Mouse (Mus musculus) hindbrain, embryonic 12.5 days (tissue): ENCODE data around the gene Znrf2. TPM values are rescaled to one million over a fixed set of nuclear protein-coding genes. Genes with fewer than 3 reads are reported as not detected.

ENCODE experiments used
- ATAC-seq: fragments of 200-750 bp; cut with Nextera tagmentation; 2 replicates; pipeline ENCODE4 v1.8.0; 2017; ENCODE audit warnings: moderate TSS enrichment; ENCODE audit not compliant: low FRiP score
- H3K27ac ChIP-seq: fragments of 300-500 bp; sonication (generic); 2 replicates; pipeline ENCODE4 v1.5.1; 2016; ENCODE audit warnings: mild to moderate bottlenecking
- H3K27me3 ChIP-seq: fragments of 300-500 bp; sonication (generic); 2 replicates; pipeline ENCODE4 v1.6.1; 2016; ENCODE audit warnings: mild to moderate bottlenecking
- H3K36me3 ChIP-seq: fragments of 300-500 bp; sonication (generic); 2 replicates; pipeline ENCODE4 v1.6.1; 2016; ENCODE audit warnings: mild to moderate bottlenecking
- H3K4me1 ChIP-seq: fragments of 300-500 bp; sonication (generic); 2 replicates; pipeline ENCODE4 v1.6.1; 2016
- H3K4me2 ChIP-seq: fragments of 300-500 bp; sonication (generic); replicated peaks from 2 replicates; pipeline ENCODE4 v1.6.1; 2016; ENCODE audit warnings: mild to moderate bottlenecking
- H3K4me3 ChIP-seq: fragments of 300-500 bp; sonication (generic); 2 replicates; pipeline ENCODE4 v1.5.1; 2016; ENCODE audit warnings: mild to moderate bottlenecking
- H3K9ac ChIP-seq: fragments of 300-500 bp; sonication (generic); 2 replicates; pipeline ENCODE4 v1.6.1; 2016; ENCODE audit warnings: mild to moderate bottlenecking, moderate library complexity
- H3K9me3 ChIP-seq: fragments of 300-500 bp; sonication (generic); replicated peaks from 2 replicates; pipeline ENCODE4 v1.6.1; 2016; ENCODE audit warnings: mild to moderate bottlenecking
- WGBS: fragments of 180-500 bp; shearing (Covaris S2); methylation state at CpG from one replicate; pipeline ENCODE4 v1.1.7; 2016; 5-methylcytosine and 5-hydroxymethylcytosine counted together
- polyA plus RNA-seq: library from polyadenylated mRNA; unstranded; fragments of >200 nt; fragmentation: Nextera tagmentation; extraction: Ambion mirVana; gene quantifications from 2 replicates; pipeline ENCODE4 v1.2.1, GENCODE M21; 2016

Znrf2 gene
- polyA plus RNA-seq, 1 experiment from 2014 or later: 4.1 TPM

- 83% methylated on average over 6 of the region's 6 CpGs for WGBS
- H3K4me2 ChIP-seq: no peak overlapping the region
- H3K27me3 ChIP-seq: no peaks in the 10 kb centered on the region; the same call in 1 of the 2 replicates
- no peak for ATAC-seq
- H3K36me3 ChIP-seq: no peaks in the 10 kb centered on the region
- H3K9ac ChIP-seq: no peak overlapping the region
- H3K4me1 ChIP-seq: no peaks in the 10 kb centered on the region
- no peak overlapping the region for H3K27ac ChIP-seq
- no peak overlapping the region for H3K4me3 ChIP-seq
- H3K9me3 ChIP-seq: no peaks in the 10 kb centered on the region
These were observed 111.2 kb downstream of the Znrf2 start for GRCm38 (mm10) chr6:54927946-54928345.

DNA sequence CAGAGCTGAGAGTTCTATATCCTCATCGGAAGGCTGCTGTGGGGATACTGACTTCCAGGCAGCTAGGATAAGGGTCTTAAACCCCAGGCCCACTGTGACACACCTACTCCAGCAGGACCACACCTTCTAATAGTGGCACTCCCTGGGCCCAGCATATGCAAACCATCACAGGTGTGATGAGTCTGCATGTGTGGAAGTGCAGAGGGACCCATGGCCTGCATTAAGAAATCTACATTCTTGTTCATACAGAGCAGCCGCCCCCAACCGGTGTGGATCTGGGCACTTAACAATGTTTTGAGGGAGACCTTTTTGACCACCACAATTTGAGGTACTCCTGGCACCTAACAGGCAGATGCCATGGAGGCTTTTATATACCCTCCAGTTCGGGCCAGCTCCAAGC is 114.9 kb downstream of the Znrf2 start:
- H3K36me3 ChIP-seq: no peaks in the 10 kb centered on the region
- H3K4me3 ChIP-seq: no peak overlapping the region
- 91% methylated on average over 4 of the region's 4 CpGs for WGBS
- H3K27ac ChIP-seq: no peak overlapping the region
- no peak overlapping the region for H3K9ac ChIP-seq
- no peaks in the 10 kb centered on the region; the same call in 1 of the 2 replicates for H3K27me3 ChIP-seq
- no peak overlapping the region for H3K4me2 ChIP-seq
- H3K4me1 ChIP-seq: no peaks in the 10 kb centered on the region
- no peaks in the 10 kb centered on the region for H3K9me3 ChIP-seq
- ATAC-seq: no peak

DNA sequence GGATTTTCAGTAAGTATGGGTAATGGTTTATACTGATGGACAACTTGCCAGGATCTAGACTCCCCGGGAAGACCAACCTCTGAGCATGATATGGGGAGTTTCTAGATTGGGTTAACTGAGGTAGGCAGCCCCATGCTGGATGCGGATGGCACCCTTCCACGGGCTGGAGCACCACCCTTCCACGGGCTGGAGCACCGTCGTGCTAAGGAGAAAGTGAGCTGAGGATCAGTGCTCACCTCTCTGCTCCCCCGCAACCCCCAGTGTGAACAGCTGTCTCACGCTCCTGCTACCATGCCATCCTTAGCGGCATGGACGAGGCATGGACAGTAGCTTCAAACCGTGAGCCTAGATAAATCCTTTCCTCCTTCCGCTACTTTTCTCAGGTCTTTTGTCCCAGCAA is 115.8 kb downstream of the Znrf2 start:
- no peaks in the 10 kb centered on the region for H3K4me1 ChIP-seq
- H3K9me3 ChIP-seq: no peaks in the 10 kb centered on the region
- H3K4me2 ChIP-seq: no peak overlapping the region
- ATAC-seq: no peak
- H3K27me3 ChIP-seq: no peaks in the 10 kb centered on the region; the same call in 1 of the 2 replicates
- no peaks in the 10 kb centered on the region for H3K36me3 ChIP-seq
- 94% methylated on average over 12 of the region's 12 CpGs for WGBS
- no peak overlapping the region for H3K4me3 ChIP-seq
- no peak overlapping the region for H3K9ac ChIP-seq
- H3K27ac ChIP-seq: no peak overlapping the region

- WGBS: 80% methylated on average over 5 of the region's 5 CpGs
- Histone ChIP-seq H3K9me3 (no peaks in the 10 kb centered on the region), H3K27ac (no peak overlapping the region), H3K4me2 (no peak overlapping the region), H3K27me3 (no peaks in the 10 kb centered on the region), H3K4me3 (no peak overlapping the region), H3K9ac (no peak overlapping the region), H3K4me1 (no peaks in the 10 kb centered on the region), H3K36me3 (no peaks in the 10 kb centered on the region)
- no peak for ATAC-seq
These were observed 116.5 kb downstream of the Znrf2 start for GRCm38 (mm10) chr6:54933216-54933615.

DNA sequence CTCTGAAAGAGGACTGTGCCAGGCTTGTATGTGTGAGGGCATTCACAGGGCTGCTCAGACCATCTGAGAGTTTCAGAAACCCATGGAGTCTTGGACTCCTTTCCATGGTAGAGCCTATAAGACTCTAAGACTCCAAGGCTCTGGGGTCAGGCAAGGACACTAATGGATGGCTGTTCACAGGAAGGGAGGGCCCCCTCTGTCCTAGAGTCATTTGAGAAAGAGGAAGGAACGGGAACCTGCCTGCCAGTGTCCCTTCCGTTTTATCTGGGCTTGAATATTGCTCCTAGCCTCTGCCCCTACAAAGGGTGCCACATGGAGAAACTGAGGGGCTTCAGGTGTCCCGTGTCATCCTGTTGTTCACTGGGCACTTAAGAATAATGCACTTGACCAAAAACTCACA is 117.2 kb downstream of the Znrf2 start:
- no peak for ATAC-seq
- Histone ChIP-seq H3K36me3 (no peaks in the 10 kb centered on the region), H3K4me3 (no peak overlapping the region), H3K27ac (no peak overlapping the region), H3K9ac (no peak overlapping the region), H3K4me2 (no peak overlapping the region), H3K27me3 (no peaks in the 10 kb centered on the region), H3K4me1 (no peaks in the 10 kb centered on the region), H3K9me3 (no peaks in the 10 kb centered on the region)
- WGBS: 77% methylated on average over 3 of the region's 3 CpGs

DNA sequence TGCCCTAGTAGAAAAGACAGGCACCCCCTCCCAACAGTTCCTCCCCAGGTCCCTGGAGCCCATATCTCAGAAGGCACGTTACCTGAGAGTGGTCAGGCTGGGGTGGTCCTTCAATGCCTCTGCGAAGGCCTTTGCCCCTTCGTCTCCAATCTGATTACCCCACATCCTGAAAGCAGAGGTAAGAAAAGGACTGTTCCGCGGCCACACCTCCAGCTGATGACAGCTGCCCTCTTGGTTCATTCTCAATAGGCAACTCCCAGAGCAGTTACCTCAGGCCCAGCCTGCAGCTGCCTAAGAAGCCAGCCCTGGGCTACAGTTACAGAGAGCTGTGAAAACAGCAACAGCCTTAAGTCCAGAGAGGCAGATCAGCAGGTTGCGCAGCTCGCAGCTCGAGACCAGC is 117.6 kb downstream of the Znrf2 start:
- Histone ChIP-seq H3K4me3 (no peak overlapping the region), H3K4me2 (no peak overlapping the region), H3K4me1 (no peaks in the 10 kb centered on the region), H3K27ac (no peak overlapping the region), H3K36me3 (no peaks in the 10 kb centered on the region), H3K9me3 (no peaks in the 10 kb centered on the region), H3K27me3 (no peaks in the 10 kb centered on the region), H3K9ac (no peak overlapping the region)
- 85% methylated on average over 8 of the region's 8 CpGs for WGBS
- no peak for ATAC-seq

DNA sequence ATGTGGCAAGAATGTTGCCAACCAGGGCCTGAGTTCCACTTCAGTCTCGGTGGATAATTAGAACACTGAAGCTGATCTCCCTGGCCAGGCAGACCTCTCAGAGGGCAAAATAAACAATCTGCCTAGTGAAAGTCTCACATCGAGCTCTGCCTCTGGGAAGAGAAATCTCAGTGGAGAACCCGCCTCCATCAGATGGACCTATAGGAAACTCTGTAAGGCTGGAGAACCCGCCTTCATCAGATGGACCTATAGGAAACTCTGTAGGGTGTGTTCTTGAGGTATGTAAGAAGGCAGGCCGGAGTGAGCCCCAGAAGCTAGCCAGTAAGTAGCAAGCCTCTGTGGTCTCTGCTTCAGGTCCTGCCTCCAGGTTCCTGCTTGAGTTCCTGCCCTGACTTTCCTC is 118.2 kb downstream of the Znrf2 start:
- Histone ChIP-seq H3K36me3 (no peaks in the 10 kb centered on the region), H3K9me3 (no peaks in the 10 kb centered on the region), H3K9ac (no peak overlapping the region), H3K4me2 (no peak overlapping the region), H3K27ac (no peak overlapping the region), H3K4me3 (no peak overlapping the region), H3K4me1 (no peaks in the 10 kb centered on the region), H3K27me3 (no peaks in the 10 kb centered on the region)
- ATAC-seq: no peak
- 81% methylated on average over 5 of the region's 5 CpGs for WGBS

- H3K4me2 ChIP-seq: no peak overlapping the region
- H3K27me3 ChIP-seq: no peaks in the 10 kb centered on the region
- no peak overlapping the region for H3K4me3 ChIP-seq
- no peak overlapping the region for H3K27ac ChIP-seq
- no peaks in the 10 kb centered on the region for H3K9me3 ChIP-seq
- 80% methylated on average over 2 of the region's 2 CpGs for WGBS
- no peaks in the 10 kb centered on the region for H3K36me3 ChIP-seq
- H3K4me1 ChIP-seq: no peaks in the 10 kb centered on the region
- no peak overlapping the region for H3K9ac ChIP-seq
- ATAC-seq: no peak
These were observed 119.8 kb downstream of the Znrf2 start for GRCm38 (mm10) chr6:54936496-54936895.

DNA sequence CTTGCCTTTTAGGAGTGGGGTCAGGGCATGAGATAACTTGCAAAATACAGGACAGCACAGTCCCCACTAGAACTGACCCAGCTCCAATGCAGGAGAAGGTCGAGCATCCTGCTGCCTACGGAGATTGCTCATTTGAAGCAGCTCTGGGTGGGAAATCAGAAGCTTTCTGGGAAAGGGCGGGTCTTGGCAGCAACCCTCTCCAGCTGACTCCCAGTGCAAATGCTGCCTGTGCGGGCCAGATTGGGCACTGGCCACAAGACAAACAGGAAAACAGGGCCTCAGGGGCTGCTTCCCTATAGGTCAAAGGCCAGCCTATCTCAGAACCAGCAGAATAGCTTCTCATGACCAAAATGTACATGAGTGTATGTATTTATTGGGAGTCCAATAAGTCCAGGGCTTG is 122.9 kb downstream of the Znrf2 start:
- ATAC-seq: no peak
- Histone ChIP-seq H3K4me1 (0 out of 2 replicates have a peak, but pooled peaks cover 2% of the 10 kb centered on the region), H3K9ac (no peak overlapping the region), H3K4me2 (no peak overlapping the region), H3K27me3 (peaks cover 20% of the 10 kb centered on the region), H3K27ac (no peak overlapping the region), H3K9me3 (no peaks in the 10 kb centered on the region), H3K4me3 (no peak overlapping the region), H3K36me3 (no peaks in the 10 kb centered on the region)
- WGBS: 72% methylated on average over 4 of the region's 4 CpGs

- Histone ChIP-seq H3K4me3 (no peak overlapping the region), H3K4me1 (0 out of 2 replicates have a peak, but pooled peaks cover 3% of the 10 kb centered on the region), H3K27ac (no peak overlapping the region), H3K36me3 (no peaks in the 10 kb centered on the region), H3K9me3 (no peaks in the 10 kb centered on the region), H3K4me2 (no peak overlapping the region), H3K27me3 (peaks cover 25% of the 10 kb centered on the region), H3K9ac (no peak overlapping the region)
- ATAC-seq: no peak
- WGBS: 85% methylated on average over 7 of the region's 7 CpGs
These were observed 123.4 kb downstream of the Znrf2 start for GRCm38 (mm10) chr6:54940126-54940525.

DNA sequence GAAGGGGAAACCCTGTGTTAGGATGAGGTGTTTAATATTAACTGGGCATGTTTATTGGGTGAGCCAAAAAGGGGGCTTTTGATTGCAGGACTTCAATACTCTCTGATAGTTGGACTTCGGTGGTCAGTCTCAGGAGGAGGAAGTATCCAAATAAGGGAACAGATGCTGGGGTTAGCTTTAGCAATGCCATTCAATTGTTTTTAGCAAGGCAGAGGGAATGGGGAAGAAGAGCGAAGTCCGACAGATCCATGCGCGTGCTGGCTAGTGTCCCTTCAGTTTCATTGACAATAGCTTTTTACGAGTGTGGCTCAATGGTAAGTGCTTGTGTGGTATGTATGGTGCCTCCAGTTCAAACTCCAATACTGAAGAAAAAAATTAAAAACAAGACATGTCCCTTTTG is 124.4 kb downstream of the Znrf2 start:
- H3K36me3 ChIP-seq: no peaks in the 10 kb centered on the region
- no peak overlapping the region for H3K4me2 ChIP-seq
- H3K27me3 ChIP-seq: peaks cover 26% of the 10 kb centered on the region
- no peaks in the 10 kb centered on the region for H3K9me3 ChIP-seq
- WGBS: 96% methylated on average over 6 of the region's 6 CpGs
- H3K4me1 ChIP-seq: 0 out of 2 replicates have a peak, but pooled peaks cover 6% of the 10 kb centered on the region
- no peak overlapping the region for H3K4me3 ChIP-seq
- H3K9ac ChIP-seq: no peak overlapping the region
- no peak overlapping the region for H3K27ac ChIP-seq
- no peak for ATAC-seq
